Mouse (Mus musculus) liver, embryonic 18 days (tissue): ENCODE results near the gene Trim43b. TPM values are rescaled to one million over a fixed set of nuclear protein-coding genes. Genes with fewer than 3 reads are reported as not detected.

Source experiments
- polyA plus RNA-seq: library from polyadenylated mRNA; depleted of rRNA; stranded (reverse); fragments of >200 nt; gene quantifications from 2 replicates; pipeline ENCODE4 v1.2.3, GENCODE M21; 2012; rRNA removed

The Trim43b gene
- not detected in 2 replicates for polyA plus RNA-seq

GRCm38 (mm10) chr9:89092735-89093134, at the start of gene Trim43b:
TSS of gene Trim43b (minus strand) at chr9:89092835.

Other genes with a start within 250 kb of the Trim43b start
- 0.45 and 0.67 TPM in 2 replicates for gene Bcl2a1a, start 135.9 kb downstream of the Trim43b start, polyA plus RNA-seq
- gene Bcl2a1b, start 106.4 kb upstream of the Trim43b start, polyA plus RNA-seq, result 2.5 and 3.2 TPM in 2 replicates
- 0.05 TPM in 1 of 2 replicates, not detected in the other for gene Gm29094, start 106.5 kb upstream of the Trim43b start, polyA plus RNA-seq
- gene Mthfs, start 117.8 kb upstream of the Trim43b start, polyA plus RNA-seq, result 18.9 and 19.0 TPM in 2 replicates